Mouse (Mus musculus): Measurements from ENCODE around the gene Bmp7. TPM values are rescaled to one million over a fixed set of nuclear protein-coding genes. Genes with fewer than 3 reads are reported as not detected.

Gene Bmp7
- polyA plus RNA-seq, 1 experiment: 23.5 TPM

DNA sequence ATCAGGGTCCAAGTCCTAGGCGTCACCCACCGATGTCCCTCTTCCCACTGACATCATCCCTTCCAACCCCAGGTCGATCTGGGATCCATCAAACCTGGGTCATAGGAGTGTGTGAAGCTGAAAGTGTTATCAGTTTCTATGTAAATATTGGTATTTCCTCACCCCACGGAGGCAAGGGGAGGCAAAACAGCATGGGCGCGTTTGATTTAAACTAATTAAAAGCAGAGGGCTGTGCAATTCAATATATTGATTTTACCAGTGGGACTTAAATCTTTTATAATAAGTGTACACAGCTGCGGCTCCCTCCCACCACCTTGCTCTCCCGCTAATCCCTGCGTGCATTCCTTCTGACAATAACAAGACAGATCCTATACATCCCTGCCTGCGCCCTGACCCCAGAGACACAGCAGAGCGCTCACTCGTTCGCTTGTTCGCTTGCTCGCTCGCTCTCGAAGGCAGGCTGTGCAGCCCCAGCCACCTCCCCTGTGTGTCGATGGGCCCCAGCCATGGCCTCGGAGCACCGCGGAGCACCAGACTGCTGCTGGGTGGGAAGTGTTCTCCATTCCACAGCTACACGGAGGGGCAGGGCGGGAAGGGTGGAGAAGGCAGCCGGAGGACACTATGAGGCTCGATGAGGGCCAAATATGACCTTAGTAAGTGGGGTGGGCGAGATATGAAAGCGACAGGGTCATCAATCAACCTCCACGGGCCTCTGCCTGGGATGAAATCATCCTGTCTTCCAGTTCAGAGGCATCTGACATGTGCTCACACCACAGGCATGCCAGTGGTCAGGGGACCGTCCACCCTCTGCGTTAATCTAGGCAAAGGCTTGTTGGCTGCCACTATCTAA is 5.0 kb downstream of the Bmp7 start:
- WGBS: 43% methylated on average over 30 of the region's 30 CpGs
- TF ChIP-seq POLR2A (IDR thresholded peaks at IDR 0.05; ENCODE audit: low read depth, low read length): no peak
- no peak for TF ChIP-seq CTCF (IDR thresholded peaks at IDR 0.05; ENCODE audit: extremely low read depth, insufficient read length, insufficient replicate concordance, low read depth, low read length)
- Histone ChIP-seq H3K27me3 (ENCODE audit: control insufficient read depth, insufficient read depth, low read length) (peaks cover 11% of the 10 kb centered on the region), H3K36me3 (ENCODE audit: control insufficient read depth, insufficient read depth, low read length) (no peaks in the 10 kb centered on the region), H3K27ac (ENCODE audit: insufficient read depth, low read depth, low read length) (no peak overlapping the region), H3K4me3 (ENCODE audit: low read depth, low read length) (no peak overlapping the region; the same call in 1 of the 2 replicates), H3K4me1 (ENCODE audit: control insufficient read depth, insufficient read depth, insufficient read length, low read length) (peaks cover 9% of the 10 kb centered on the region)

DNA sequence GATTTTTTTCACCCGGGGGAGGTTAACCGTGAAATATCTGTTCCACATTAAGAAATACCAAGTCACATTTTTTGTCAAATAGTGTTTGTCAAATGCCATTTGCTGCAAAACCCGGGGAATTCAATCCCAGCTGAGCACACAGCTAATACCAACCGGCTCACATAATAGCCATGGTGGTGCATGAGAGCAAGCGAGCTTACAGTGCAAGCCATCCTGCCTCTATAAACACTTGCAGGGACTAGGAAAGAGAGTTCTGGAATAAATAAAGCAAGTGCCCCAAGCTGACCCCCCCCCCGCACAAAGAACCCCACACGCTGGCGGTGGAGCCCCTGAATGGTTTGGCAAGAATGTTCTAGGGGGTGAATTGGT is 5.7 kb downstream of the Bmp7 start:
- no peaks in the 10 kb centered on the region for H3K36me3 ChIP-seq (ENCODE audit: control insufficient read depth, insufficient read depth, low read length)
- H3K27ac ChIP-seq (ENCODE audit: insufficient read depth, low read depth, low read length): no peak overlapping the region
- H3K27me3 ChIP-seq (ENCODE audit: control insufficient read depth, insufficient read depth, low read length): peaks cover 10% of the 10 kb centered on the region
- no peak for TF ChIP-seq CTCF (IDR thresholded peaks at IDR 0.05; ENCODE audit: extremely low read depth, insufficient read length, insufficient replicate concordance, low read depth, low read length)
- no peak for TF ChIP-seq POLR2A (IDR thresholded peaks at IDR 0.05; ENCODE audit: low read depth, low read length)
- WGBS: 59% methylated on average over 8 of the region's 8 CpGs
- no peak overlapping the region for H3K4me3 ChIP-seq (ENCODE audit: low read depth, low read length)
- peaks cover 4% of the 10 kb centered on the region for H3K4me1 ChIP-seq (ENCODE audit: control insufficient read depth, insufficient read depth, insufficient read length, low read length)

GRCm38 (mm10) chr2:172933631-172934419 is 6.3 kb downstream of the Bmp7 start:
- Histone ChIP-seq H3K4me1 (ENCODE audit: control insufficient read depth, insufficient read depth, insufficient read length, low read length) (no peaks in the 10 kb centered on the region), H3K27ac (ENCODE audit: insufficient read depth, low read depth, low read length) (no peak overlapping the region), H3K4me3 (ENCODE audit: low read depth, low read length) (no peak overlapping the region), H3K27me3 (ENCODE audit: control insufficient read depth, insufficient read depth, low read length) (peaks cover 4% of the 10 kb centered on the region; the same call in 1 of the 2 replicates), H3K36me3 (ENCODE audit: control insufficient read depth, insufficient read depth, low read length) (no peaks in the 10 kb centered on the region)
- 61% methylated on average over 34 of the region's 34 CpGs for WGBS
- TF ChIP-seq CTCF (IDR thresholded peaks at IDR 0.05; ENCODE audit: extremely low read depth, insufficient read length, insufficient replicate concordance, low read depth, low read length) (no peak), POLR2A (IDR thresholded peaks at IDR 0.05; ENCODE audit: low read depth, low read length) (no peak)

DNA sequence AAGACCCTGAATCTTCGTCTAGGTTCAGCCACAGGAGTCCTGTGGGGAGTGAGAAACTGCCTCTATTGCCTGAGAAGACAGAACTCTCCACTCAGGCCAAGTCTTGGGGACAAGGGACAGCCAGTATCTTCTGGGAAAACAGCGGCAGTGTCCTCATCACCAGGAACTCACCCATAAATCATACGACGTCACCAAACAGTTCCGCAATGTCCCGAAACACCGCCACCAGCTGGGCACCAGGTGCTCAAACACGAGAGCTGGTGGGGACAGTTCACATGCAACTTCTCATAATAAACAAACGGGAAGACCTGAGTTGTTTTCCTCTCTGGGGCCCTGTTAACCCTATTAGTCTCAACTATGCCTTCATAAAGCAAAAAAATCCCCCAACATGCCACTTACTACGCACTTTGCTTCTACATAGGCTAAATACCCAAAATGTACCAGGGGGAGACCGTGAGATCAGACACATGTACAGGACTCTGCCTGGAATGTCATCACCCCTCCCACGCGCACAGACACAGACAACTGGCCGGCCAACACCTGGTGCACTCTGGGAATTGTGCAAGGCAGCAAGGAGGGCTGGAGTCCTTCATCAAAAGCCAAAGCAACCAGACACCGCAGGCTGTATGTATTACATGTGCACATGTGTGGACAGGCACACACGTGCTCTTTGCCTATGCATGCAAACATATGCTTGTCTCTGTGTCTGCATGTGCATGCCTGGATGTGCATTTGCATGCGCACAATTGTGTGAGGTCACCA is 8.8 kb downstream of the Bmp7 start:
- Histone ChIP-seq H3K4me1 (ENCODE audit: control insufficient read depth, insufficient read depth, insufficient read length, low read length) (peaks cover 2% of the 10 kb centered on the region; the same call in 1 of the 2 replicates), H3K4me3 (ENCODE audit: low read depth, low read length) (no peak overlapping the region), H3K36me3 (ENCODE audit: control insufficient read depth, insufficient read depth, low read length) (no peaks in the 10 kb centered on the region), H3K27ac (ENCODE audit: insufficient read depth, low read depth, low read length) (no peak overlapping the region), H3K27me3 (ENCODE audit: control insufficient read depth, insufficient read depth, low read length) (no peaks in the 10 kb centered on the region)
- no peak for TF ChIP-seq CTCF (IDR thresholded peaks at IDR 0.05; ENCODE audit: extremely low read depth, insufficient read length, insufficient replicate concordance, low read depth, low read length)
- TF ChIP-seq POLR2A (IDR thresholded peaks at IDR 0.05; ENCODE audit: low read depth, low read length): no peak
- WGBS: 75% methylated on average over 17 of the region's 17 CpGs

GRCm38 (mm10) chr2:172929905-172930436 is 10.2 kb downstream of the Bmp7 start:
- Histone ChIP-seq H3K27ac (ENCODE audit: insufficient read depth, low read depth, low read length) (no peak overlapping the region), H3K4me3 (ENCODE audit: low read depth, low read length) (no peak overlapping the region), H3K27me3 (ENCODE audit: control insufficient read depth, insufficient read depth, low read length) (no peaks in the 10 kb centered on the region), H3K36me3 (ENCODE audit: control insufficient read depth, insufficient read depth, low read length) (no peaks in the 10 kb centered on the region), H3K4me1 (ENCODE audit: control insufficient read depth, insufficient read depth, insufficient read length, low read length) (peaks cover 2% of the 10 kb centered on the region; the same call in 1 of the 2 replicates)
- TF ChIP-seq CTCF (IDR thresholded peaks at IDR 0.05; ENCODE audit: extremely low read depth, insufficient read length, insufficient replicate concordance, low read depth, low read length) (no peak), POLR2A (IDR thresholded peaks at IDR 0.05; ENCODE audit: low read depth, low read length) (no peak)
- WGBS: 86% methylated on average over 14 of the region's 14 CpGs

DNA sequence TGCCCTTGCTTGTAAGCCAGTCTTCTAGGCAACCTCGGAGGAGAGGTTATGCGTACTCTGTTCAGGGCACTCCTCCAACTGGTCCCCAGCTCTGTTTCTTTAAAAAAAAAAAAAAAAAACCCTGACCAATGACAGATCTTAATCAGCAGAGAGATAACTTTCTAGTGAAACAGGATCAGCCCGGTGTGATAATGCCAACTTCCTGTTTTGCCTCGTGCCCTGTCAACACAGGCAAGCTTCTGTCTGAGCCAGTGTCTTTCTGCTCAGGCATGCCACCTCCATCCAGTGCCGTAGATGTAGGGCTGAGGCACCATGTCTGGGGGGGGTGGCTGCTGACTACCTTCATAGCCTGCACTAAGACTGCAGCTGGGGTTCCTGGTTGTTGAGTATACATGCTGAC is 12.5 kb downstream of the Bmp7 start:
- WGBS: 22% methylated on average over 5 of the region's 5 CpGs
- Histone ChIP-seq H3K27me3 (ENCODE audit: control insufficient read depth, insufficient read depth, low read length) (no peaks in the 10 kb centered on the region), H3K4me3 (ENCODE audit: low read depth, low read length) (no peak overlapping the region), H3K4me1 (ENCODE audit: control insufficient read depth, insufficient read depth, insufficient read length, low read length) (peaks cover 7% of the 10 kb centered on the region), H3K36me3 (ENCODE audit: control insufficient read depth, insufficient read depth, low read length) (no peaks in the 10 kb centered on the region), H3K27ac (ENCODE audit: insufficient read depth, low read depth, low read length) (no peak overlapping the region)
- TF ChIP-seq POLR2A (IDR thresholded peaks at IDR 0.05; ENCODE audit: low read depth, low read length): no peak
- TF ChIP-seq CTCF (IDR thresholded peaks at IDR 0.05; ENCODE audit: extremely low read depth, insufficient read length, insufficient replicate concordance, low read depth, low read length): no peak

Data from small intestine, adult 2 months (tissue).